Mouse (Mus musculus) liver, postnatal 0 days (tissue): ENCODE data around the gene Ddx6.

Experiments used
- CTCF ChIP-seq: sonication (generic); IDR thresholded peaks from 2 replicates; pipeline ENCODE4 v1.5.1; 2016; ENCODE audit warnings: antibody characterized with exemption, low read depth
- EP300 ChIP-seq: IDR thresholded peaks from 2 replicates; pipeline ENCODE4 v1.6.1; 2016; ENCODE audit warnings: antibody characterized with exemption, low read depth, mild to moderate bottlenecking

GRCm38 (mm10) chr9:44640646-44641357 lies 36.1 kb downstream of the Ddx6 start:
- TF ChIP-seq CTCF = no peak
- TF ChIP-seq EP300 = no peak
